In genomic region chr2:90579038-90579727, GRCm38 (mm10) we compare ENCODE assay signal across 8 mouse cellular contexts. TPM values are rescaled to one million over a fixed set of nuclear protein-coding genes. Genes with fewer than 3 reads are reported as not detected.
DNase-seq lines count a peak whose midpoint lies in the region; ATAC-seq and TF ChIP-seq lines count a peak whose summit lies in the region.

No protein-coding gene starts in this region.

- no peak for TF ChIP-seq CTCF in liver, embryonic 14.5 days (IDR thresholded peaks at IDR 0.05; ENCODE audit: low read depth)

- intact Hi-C loops in heart, postnatal 10 days (cut with DNase I), result no loop called here

- no peaks in the 10 kb centered on the region for H3K27me3 ChIP-seq in liver, embryonic 14.5 days (ENCODE audit: control insufficient read depth, insufficient read depth, low read length)
- no peaks in the 10 kb centered on the region for H3K27me3 ChIP-seq in stomach, embryonic 14.5 days (ENCODE audit: control insufficient read depth, insufficient read depth, low read length)

- peak overlapping the region; percentile 100 for H3K4me2 ChIP-seq in liver, embryonic 14.5 days (ENCODE audit: low read depth)
- H3K4me2 ChIP-seq in stomach, embryonic 14.5 days (replicated peaks; ENCODE audit: low read depth, low read length), result peak overlapping the region; percentile 92

- H3K9ac ChIP-seq in liver, embryonic 14.5 days (replicated peaks), result peak overlapping the region; percentile 89
- H3K9ac ChIP-seq in stomach, embryonic 14.5 days (replicated peaks; ENCODE audit: low read depth, low read length), result peak overlapping the region; percentile 74

- peak; percentile 4; the same call in 1 of the 2 replicates for ATAC-seq in liver, embryonic 14.5 days (ENCODE audit: insufficient read depth)
- ATAC-seq in stomach, embryonic 14.5 days (ENCODE audit: insufficient number of reproducible peaks, insufficient read depth, low FRiP score, low read depth), result no peak

- H3K36me3 ChIP-seq in liver, embryonic 14.5 days (replicated peaks; ENCODE audit: control insufficient read depth, insufficient read depth, low read depth), result no peaks in the 10 kb centered on the region
- no peaks in the 10 kb centered on the region for H3K36me3 ChIP-seq in stomach, embryonic 14.5 days (ENCODE audit: control insufficient read depth, insufficient read depth, low read length)

- DNase-seq in kidney, adult 9 months, result peak; percentile 26
- no peak for DNase-seq in kidney, adult 8-10 months
- DNase-seq in CD4-positive helper T cell, adult 2 months (ENCODE audit: low read depth, low spot score), result peak; percentile 35
- DNase-seq in heart, postnatal 10 days, result peak; percentile 23 to 32
- DNase-seq in liver, embryonic 14.5 days (ENCODE audit: low read depth in 3 of 3, low spot score in 3 of 3), result no peak
- DNase-seq in urinary bladder, postnatal 10 days (ENCODE audit: low spot score), result no peak

- no peaks in the 10 kb centered on the region for H3K4me1 ChIP-seq in brown adipose tissue, adult 24 weeks (ENCODE audit: control insufficient read depth, insufficient read depth, insufficient read length, low read length)
- H3K4me1 ChIP-seq in liver, embryonic 14.5 days (replicated peaks; ENCODE audit: control insufficient read depth in 2 of 2, insufficient read depth in 2 of 2, low read length in 1 of 2), result peaks cover 11 to 37% of the 10 kb centered on the region in 2 experiments
- peaks cover 4% of the 10 kb centered on the region; the same call in 1 of the 2 replicates for H3K4me1 ChIP-seq in stomach, embryonic 14.5 days (ENCODE audit: control insufficient read depth, insufficient read depth, low read length)

- peak overlapping the region; percentile 50 for H3K27ac ChIP-seq in brown adipose tissue, adult 24 weeks (replicated peaks; ENCODE audit: low read depth, low read length)
- peak overlapping the region; percentile 46; the same call in 1 of the 2 replicates for H3K27ac ChIP-seq in liver, embryonic 14.5 days
- peak overlapping the region; percentile 86 for H3K27ac ChIP-seq in stomach, embryonic 14.5 days (ENCODE audit: low read length)

- TF ChIP-seq EP300 in liver, embryonic 14.5 days (IDR thresholded peaks at IDR 0.05; ENCODE audit: low read depth), result no peak

- peak overlapping the region; percentile 74 for H3K4me3 ChIP-seq in brown adipose tissue, adult 24 weeks (ENCODE audit: insufficient read depth, low read depth, low read length)
- H3K4me3 ChIP-seq in liver, embryonic 14.5 days (ENCODE audit: insufficient read depth in 1 of 2, low read depth in 2 of 2, low read length in 2 of 2), result peak overlapping the region; percentile 67 to 95
- H3K4me3 ChIP-seq in stomach, embryonic 14.5 days (ENCODE audit: low read depth, low read length), result peak overlapping the region; percentile 92

- H3K9me3 ChIP-seq in liver, embryonic 14.5 days (ENCODE audit: control insufficient read depth, low read length), result no peaks in the 10 kb centered on the region
- no peaks in the 10 kb centered on the region for H3K9me3 ChIP-seq in stomach, embryonic 14.5 days (ENCODE audit: control insufficient read depth, low read depth, low read length)

- 2% methylated on average over 23 of the region's 23 CpGs for WGBS in liver, embryonic 14.5 days (ENCODE audit: insufficient replicate concordance)
- WGBS in stomach, embryonic 14.5 days, result 1% methylated on average over 23 of the region's 23 CpGs

RNA-seq across cellular contexts. Expression of gene Ptprj, which starts 1.3 kb away (rescaled TPM):
- polyA plus RNA-seq in brown adipose tissue, adult 24 weeks (2012; ENCODE audit: insufficient read depth, insufficient read length, missing spikeins), result 2.1 and 4.2 TPM in 2 replicates
- 10 to 100 TPM in 1 of 2 experiments, 1 to 10 TPM in 1; 9.1 to 13.1 TPM for total RNA-seq in heart, postnatal 10 days (2021)
- 2.1 and 2.6 TPM in 2 replicates for polyA plus RNA-seq in liver, embryonic 14.5 days (2012; rRNA removed)
- polyA plus RNA-seq in liver, embryonic 14.5 days (2014; fragmentation: Nextera tagmentation; extraction: Ambion mirVana), result 2.7 and 2.8 TPM in 2 replicates
- polyA plus RNA-seq in stomach, embryonic 14.5 days (2014; fragmentation: Nextera tagmentation; extraction: Ambion mirVana), result 6.0 and 7.7 TPM in 2 replicates

Comparison
In these comparisons a context has a peak if more than half of its experiments do, and no peak if none do; other contexts are left out.
1. DNase-seq: peak in kidney, adult 9 months (single experiment), CD4-positive helper T cell, adult 2 months (single experiment) and heart, postnatal 10 days (2 of 2); none in kidney, adult 8-10 months (0 of 2), liver, embryonic 14.5 days (0 of 3) and urinary bladder, postnatal 10 days (single experiment).
2. Peak in every context shown above with its lines, with median percentiles within 50 percentile points of each other: H3K27ac ChIP-seq and H3K4me3 ChIP-seq.